Mouse (Mus musculus) kidney, postnatal 0 days (tissue): Measurements from ENCODE around the gene Akap2. TPM values are rescaled to one million over a fixed set of nuclear protein-coding genes. Genes with fewer than 3 reads are reported as not detected.

Experiments used
- ATAC-seq: fragments of 200-750 bp; cut with Nextera tagmentation; replicated peaks from 2 replicates; pipeline ENCODE4 v1.8.0; 2017; ENCODE audit warnings: low read depth, moderate number of reproducible peaks, moderate TSS enrichment, moderate library complexity; ENCODE audit not compliant: low FRiP score
- DNase-seq: peaks from one replicate; pipeline ENCODE4 v3.0.0-alpha.2; 2016; ENCODE audit warnings: low spot score
- H3K27ac ChIP-seq: fragments of 300-500 bp; sonication (generic); 2 replicates; pipeline ENCODE4 v1.5.1; 2014; ENCODE audit warnings: mild to moderate bottlenecking
- H3K27me3 ChIP-seq: fragments of 300-500 bp; sonication (generic); 2 replicates; pipeline ENCODE4 v1.6.1; 2014; ENCODE audit warnings: low read length, mixed read lengths; ENCODE audit not compliant: insufficient read depth
- H3K36me3 ChIP-seq: fragments of 300-500 bp; sonication (generic); 2 replicates; pipeline ENCODE4 v1.6.1; 2014; ENCODE audit warnings: low read length, mixed read lengths; ENCODE audit not compliant: insufficient read depth
- H3K4me1 ChIP-seq: fragments of 300-500 bp; sonication (generic); replicated peaks from 2 replicates; pipeline ENCODE4 v1.6.1; 2014; ENCODE audit warnings: antibody characterized with exemption, low read length, mixed read lengths; ENCODE audit not compliant: insufficient read depth
- H3K4me2 ChIP-seq: fragments of 300-500 bp; sonication (generic); 2 replicates; pipeline ENCODE4 v1.6.1; 2014; ENCODE audit warnings: mild to moderate bottlenecking, low read length, moderate library complexity, mixed read lengths
- H3K4me3 ChIP-seq: fragments of 300-500 bp; sonication (generic); replicated peaks from 2 replicates; pipeline ENCODE4 v1.5.1; 2014; ENCODE audit warnings: low read depth, low read length
- H3K9ac ChIP-seq: fragments of 300-500 bp; sonication (generic); 2 replicates; pipeline ENCODE4 v1.6.1; 2014; ENCODE audit warnings: low read depth, low read length
- H3K9me3 ChIP-seq: fragments of 300-500 bp; sonication (generic); replicated peaks from 2 replicates; pipeline ENCODE4 v1.6.1; 2016; ENCODE audit warnings: low read length, inconsistent platforms, mixed read lengths
- CTCF ChIP-seq: IDR thresholded peaks from 2 replicates; pipeline ENCODE4 v1.5.1; 2016; ENCODE audit warnings: antibody characterized with exemption, low read depth, mild to moderate bottlenecking, moderate library complexity
- WGBS: fragments of 180-500 bp; shearing (Covaris S2); extraction: QIAGEN DNeasy Blood & Tissue Kit; methylation state at CpG from one replicate; pipeline ENCODE4 v1.1.7; 2014; 5-methylcytosine and 5-hydroxymethylcytosine counted together
- polyA plus RNA-seq: library from polyadenylated mRNA; unstranded; fragments of >200 nt; fragmentation: Nextera tagmentation; extraction: Ambion mirVana; gene quantifications from 2 replicates; pipeline ENCODE4 v1.2.1, GENCODE M21; 2015

Gene Akap2
- polyA plus RNA-seq, result 20.5 and 24.7 TPM in 2 replicates

GRCm38 (mm10) chr4:57717354-57717753 lies at the start of gene Akap2:
Gene Akap2 (plus strand): TSS chr4:57717657.
- WGBS, result 81% methylated on average over 9 of the region's 9 CpGs
- Histone ChIP-seq H3K9ac (no peak within 1 kb of the TSS), H3K27me3 (no peaks in the 10 kb centered on the region), H3K9me3 (no peaks in the 10 kb centered on the region), H3K4me2 (no peak within 1 kb of the TSS), H3K4me1 (no peaks in the 10 kb centered on the region), H3K36me3 (no peaks in the 10 kb centered on the region), H3K4me3 (no peak within 1 kb of the TSS), H3K27ac (no peak within 1 kb of the TSS)
- DNase-seq (no peak), ATAC-seq (no peak)
- no peak for TF ChIP-seq CTCF

DNA sequence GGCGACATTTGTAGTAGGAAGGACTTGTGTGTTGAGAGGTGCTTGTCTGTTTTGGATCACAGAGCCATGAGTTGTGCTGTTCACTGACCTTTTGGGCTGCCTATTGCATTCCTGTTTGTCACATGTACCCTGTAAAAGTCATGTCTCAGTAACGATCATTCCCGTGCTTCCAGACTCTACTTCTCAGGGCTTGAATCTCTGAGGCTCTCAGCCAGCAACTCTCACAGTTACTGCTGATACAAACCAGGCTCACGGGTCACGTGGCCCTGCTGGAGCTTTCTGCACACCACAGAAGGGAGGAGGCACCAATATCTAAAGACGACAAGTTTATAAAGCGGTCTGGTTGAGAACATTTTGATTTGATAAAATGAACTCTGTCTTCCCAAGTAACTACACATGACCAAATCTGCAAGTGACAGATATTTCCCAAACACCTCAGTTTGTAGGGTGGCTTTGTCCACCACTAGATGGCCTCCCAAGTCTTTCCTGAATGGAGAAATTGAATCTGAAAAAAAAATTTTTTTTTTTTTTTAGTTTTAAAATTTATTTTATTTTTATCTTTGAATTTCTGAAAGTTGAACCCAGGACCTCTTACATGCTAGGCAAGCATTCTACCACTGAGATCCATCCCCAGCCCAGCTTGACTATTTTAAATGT lies 46.5 kb upstream of the Akap2 start:
- Histone ChIP-seq H3K27me3 (no peaks in the 10 kb centered on the region), H3K27ac (no peak overlapping the region), H3K4me1 (0 out of 2 replicates have a peak, but pooled peaks cover 18% of the 10 kb centered on the region), H3K9me3 (no peaks in the 10 kb centered on the region), H3K9ac (no peak overlapping the region), H3K4me2 (no peak overlapping the region), H3K36me3 (no peaks in the 10 kb centered on the region), H3K4me3 (no peak overlapping the region)
- DNase-seq (peak; percentile 68), ATAC-seq (no peak)
- 52% methylated on average over 7 of the region's 7 CpGs for WGBS
- TF ChIP-seq CTCF, result peak; percentile 70

DNA sequence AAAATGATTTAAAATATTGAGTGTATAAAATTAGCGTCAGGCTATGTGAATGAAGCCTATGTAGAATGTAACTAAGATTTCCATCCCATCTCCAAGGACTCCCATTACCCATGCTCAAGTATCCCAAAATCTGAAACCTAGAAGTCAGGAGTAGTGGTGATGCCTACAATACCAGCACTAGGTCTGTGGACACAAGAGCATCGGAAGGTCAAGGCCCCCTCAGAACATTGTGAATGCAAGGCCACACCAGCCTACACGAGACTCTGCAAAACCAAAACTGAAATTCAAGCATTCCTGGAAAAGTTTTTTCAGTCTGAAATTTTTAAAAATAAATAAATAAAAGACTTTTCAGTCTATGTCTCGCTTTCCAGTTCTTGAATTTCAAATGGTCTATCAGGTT lies 44.9 kb upstream of the Akap2 start:
- no peaks in the 10 kb centered on the region for H3K9me3 ChIP-seq
- no peak overlapping the region for H3K4me2 ChIP-seq
- no peaks in the 10 kb centered on the region for H3K36me3 ChIP-seq
- H3K4me3 ChIP-seq, result no peak overlapping the region
- no peaks in the 10 kb centered on the region for H3K27me3 ChIP-seq
- no peak for ATAC-seq
- no peak overlapping the region for H3K27ac ChIP-seq
- H3K9ac ChIP-seq, result no peak overlapping the region
- 74% methylated on average over 4 of the region's 4 CpGs for WGBS
- 0 out of 2 replicates have a peak, but pooled peaks cover 18% of the 10 kb centered on the region for H3K4me1 ChIP-seq
- no peak for DNase-seq
- no peak for TF ChIP-seq CTCF

GRCm38 (mm10) chr4:57672996-57673906 lies 44.2 kb upstream of the Akap2 start:
- no peaks in the 10 kb centered on the region for H3K27me3 ChIP-seq
- peak; percentile 96 for TF ChIP-seq CTCF
- H3K4me3 ChIP-seq, result no peak overlapping the region
- no peaks in the 10 kb centered on the region for H3K9me3 ChIP-seq
- H3K4me1 ChIP-seq, result 0 out of 2 replicates have a peak, but pooled peaks cover 18% of the 10 kb centered on the region
- 11% methylated on average over 12 of the region's 12 CpGs for WGBS
- H3K36me3 ChIP-seq, result no peaks in the 10 kb centered on the region
- DNase-seq (peak; percentile 93), ATAC-seq (peak; percentile 45; the same call in 1 of the 2 replicates)
- H3K9ac ChIP-seq, result no peak overlapping the region
- peak overlapping the region; percentile 50 for H3K4me2 ChIP-seq
- H3K27ac ChIP-seq, result peak overlapping the region; percentile 71

DNA sequence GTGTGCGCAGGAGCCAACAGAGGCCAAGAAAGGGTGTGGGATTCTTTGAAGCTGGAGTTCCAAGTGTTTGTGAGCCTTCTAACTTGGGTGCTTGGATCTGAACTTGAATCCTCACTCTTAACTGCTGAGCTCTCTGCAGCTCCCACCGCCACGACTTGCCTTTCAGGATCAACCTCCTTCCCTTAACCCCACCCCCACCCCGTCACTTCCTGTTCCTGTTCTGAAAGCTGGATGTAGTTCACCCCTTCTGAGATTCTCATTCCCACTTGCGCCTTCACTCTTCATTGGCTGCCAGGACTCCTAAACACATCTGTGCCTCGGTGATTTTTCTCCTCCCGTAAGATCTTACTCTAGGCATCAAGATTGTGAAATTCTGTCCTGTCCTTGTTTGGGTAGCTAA lies 43.1 kb upstream of the Akap2 start:
- WGBS, result 67% methylated on average over 7 of the region's 7 CpGs
- Histone ChIP-seq H3K36me3 (no peaks in the 10 kb centered on the region), H3K4me2 (no peak overlapping the region), H3K27me3 (no peaks in the 10 kb centered on the region), H3K4me3 (no peak overlapping the region), H3K9ac (no peak overlapping the region), H3K9me3 (no peaks in the 10 kb centered on the region), H3K27ac (peak overlapping the region; percentile 71; the same call in 1 of the 2 replicates), H3K4me1 (0 out of 2 replicates have a peak, but pooled peaks cover 18% of the 10 kb centered on the region)
- DNase-seq, result no peak
- no peak for ATAC-seq
- TF ChIP-seq CTCF, result no peak

- peak overlapping the region; percentile 52 for H3K4me2 ChIP-seq
- peak overlapping the region; percentile 71 for H3K27ac ChIP-seq
- WGBS, result under 1% methylated on average over 13 of the region's 13 CpGs
- no peaks in the 10 kb centered on the region for H3K36me3 ChIP-seq
- H3K4me1 ChIP-seq, result 0 out of 2 replicates have a peak, but pooled peaks cover 18% of the 10 kb centered on the region
- TF ChIP-seq CTCF, result no peak
- no peaks in the 10 kb centered on the region for H3K27me3 ChIP-seq
- DNase-seq (peak; percentile 86), ATAC-seq (peak; percentile 71; the same call in 1 of the 2 replicates)
- H3K9ac ChIP-seq, result 0 out of 2 replicates have a peak overlapping the region, but pooled peaks have one; percentile 18
- no peaks in the 10 kb centered on the region for H3K9me3 ChIP-seq
- 0 out of 2 replicates have a peak overlapping the region, but pooled peaks have one; percentile 18 for H3K4me3 ChIP-seq
These were observed 42.1 kb upstream of the Akap2 start for GRCm38 (mm10) chr4:57675387-57675786.
